Mouse (Mus musculus): ENCODE results near the gene Qrich1. TPM values are rescaled to one million over a fixed set of nuclear protein-coding genes. Genes with fewer than 3 reads are reported as not detected.
A peak's percentile ranks its signal among the peaks of the same experiment; 100 is the strongest.

Qrich1 gene
- polyA plus RNA-seq, 1 experiment from 2014 or later = 111 TPM

DNA sequence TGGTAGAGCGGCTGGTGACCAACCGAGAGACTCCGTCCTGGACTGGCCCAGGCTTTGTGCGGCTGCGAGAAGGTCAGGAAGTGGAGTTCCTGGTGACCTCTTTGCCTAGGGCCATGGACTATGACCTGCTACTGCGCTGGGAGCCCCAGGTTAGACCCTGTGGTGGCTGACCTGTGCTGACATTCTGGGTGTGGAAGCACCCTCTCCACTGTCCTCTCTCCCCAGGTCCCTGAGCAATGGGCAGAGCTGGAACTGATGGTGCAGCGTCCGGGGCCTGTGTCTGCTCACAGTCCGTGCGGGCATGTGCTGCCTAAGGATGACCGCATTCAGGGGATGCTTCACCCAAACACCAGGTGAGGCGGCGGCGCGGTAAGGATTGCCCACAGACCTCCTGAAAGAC, 32.6 kb upstream of the Qrich1 start:
- 0 out of 2 replicates have a peak, but pooled peaks cover 4% of the 10 kb centered on the region for H3K36me3 ChIP-seq
- H3K4me3 ChIP-seq (replicated peaks) = no peak overlapping the region
- no peaks in the 10 kb centered on the region for H3K9me3 ChIP-seq (replicated peaks)
- H3K4me2 ChIP-seq = no peak overlapping the region
- peaks cover 12% of the 10 kb centered on the region for H3K4me1 ChIP-seq
- no peak overlapping the region for H3K27ac ChIP-seq (replicated peaks)
- H3K27me3 ChIP-seq (replicated peaks) = no peaks in the 10 kb centered on the region
- 95% methylated on average over 15 of the region's 15 CpGs for WGBS
- no peak for ATAC-seq (ENCODE audit: low FRiP score)
- no peak overlapping the region for H3K9ac ChIP-seq (replicated peaks)

GRCm38 (mm10) chr9:108485301-108485875, 31.2 kb upstream of the Qrich1 start:
- Histone ChIP-seq H3K9me3 (replicated peaks) (no peaks in the 10 kb centered on the region), H3K36me3 (0 out of 2 replicates have a peak, but pooled peaks cover 4% of the 10 kb centered on the region), H3K27me3 (replicated peaks) (no peaks in the 10 kb centered on the region), H3K4me3 (replicated peaks) (no peak overlapping the region), H3K9ac (replicated peaks) (no peak overlapping the region), H3K4me1 (peaks cover 12% of the 10 kb centered on the region), H3K27ac (replicated peaks) (no peak overlapping the region), H3K4me2 (no peak overlapping the region)
- ATAC-seq (ENCODE audit: low FRiP score) = no peak
- 93% methylated on average over 19 of the region's 19 CpGs for WGBS

GRCm38 (mm10) chr9:108486973-108487530, 29.6 kb upstream of the Qrich1 start:
- H3K4me3 ChIP-seq (replicated peaks) = no peak overlapping the region
- no peak for ATAC-seq (ENCODE audit: low FRiP score)
- H3K9ac ChIP-seq (replicated peaks) = no peak overlapping the region
- no peak overlapping the region for H3K4me2 ChIP-seq
- H3K4me1 ChIP-seq = peaks cover 20% of the 10 kb centered on the region
- 95% methylated on average over 8 of the region's 8 CpGs for WGBS
- H3K27me3 ChIP-seq (replicated peaks) = no peaks in the 10 kb centered on the region
- no peaks in the 10 kb centered on the region for H3K9me3 ChIP-seq (replicated peaks)
- H3K36me3 ChIP-seq = 0 out of 2 replicates have a peak, but pooled peaks cover 4% of the 10 kb centered on the region
- no peak overlapping the region for H3K27ac ChIP-seq (replicated peaks)

GRCm38 (mm10) chr9:108488403-108488802, 28.2 kb upstream of the Qrich1 start:
- 93% methylated on average over 17 of the region's 17 CpGs for WGBS
- ATAC-seq (ENCODE audit: low FRiP score) = no peak
- no peaks in the 10 kb centered on the region for H3K9me3 ChIP-seq (replicated peaks)

DNA sequence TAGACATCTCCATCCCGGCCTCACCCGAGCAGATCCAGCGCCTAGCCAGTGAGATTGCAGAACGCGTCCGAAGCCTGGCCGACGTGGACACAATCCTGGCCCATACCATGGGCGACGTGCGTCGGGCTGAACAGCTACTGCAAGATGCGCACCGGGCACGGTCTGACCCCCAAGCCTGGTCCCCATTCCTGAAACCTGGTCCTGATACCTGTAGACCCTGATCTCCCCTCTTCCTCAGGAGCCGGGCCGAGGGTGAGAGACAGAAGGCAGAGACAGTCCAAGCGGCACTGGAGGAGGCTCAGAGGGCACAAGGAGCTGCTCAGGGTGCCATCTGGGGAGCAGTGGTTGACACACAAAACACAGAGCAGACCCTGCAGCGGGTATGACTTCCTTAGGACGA, 27.4 kb upstream of the Qrich1 start:
- WGBS = 98% methylated on average over 20 of the region's 20 CpGs
- Histone ChIP-seq H3K9me3 (replicated peaks) (no peaks in the 10 kb centered on the region), H3K4me3 (replicated peaks) (no peak overlapping the region), H3K4me1 (peaks cover 27% of the 10 kb centered on the region), H3K27me3 (replicated peaks) (no peaks in the 10 kb centered on the region), H3K36me3 (peaks cover 25% of the 10 kb centered on the region), H3K9ac (replicated peaks) (no peak overlapping the region), H3K4me2 (no peak overlapping the region), H3K27ac (replicated peaks) (peak overlapping the region; percentile 98; the same call in 1 of the 2 replicates)
- ATAC-seq (ENCODE audit: low FRiP score) = no peak

More at GRCm38 (mm10) chr9:108488403-108488802, 28.2 kb upstream of the Qrich1 start:
- Histone ChIP-seq H3K36me3 (peaks cover 17% of the 10 kb centered on the region), H3K27ac (replicated peaks) (no peak overlapping the region), H3K27me3 (replicated peaks) (no peaks in the 10 kb centered on the region), H3K4me2 (no peak overlapping the region), H3K4me3 (replicated peaks) (no peak overlapping the region), H3K4me1 (peaks cover 27% of the 10 kb centered on the region), H3K9ac (replicated peaks) (no peak overlapping the region)

- H3K4me2 ChIP-seq = peak overlapping the region; percentile 92
- WGBS = 65% methylated on average over 26 of the region's 26 CpGs
- H3K36me3 ChIP-seq = peaks cover 32% of the 10 kb centered on the region
- H3K9ac ChIP-seq (replicated peaks) = peak overlapping the region; percentile 85
- peak overlapping the region; percentile 88 for H3K4me3 ChIP-seq (replicated peaks)
- H3K27ac ChIP-seq (replicated peaks) = peak overlapping the region; percentile 98
- H3K27me3 ChIP-seq (replicated peaks) = no peaks in the 10 kb centered on the region
- ATAC-seq (ENCODE audit: low FRiP score) = peak; percentile 21; the same call in 1 of the 2 replicates
- no peaks in the 10 kb centered on the region for H3K9me3 ChIP-seq (replicated peaks)
- H3K4me1 ChIP-seq = peaks cover 27% of the 10 kb centered on the region
Observed at GRCm38 (mm10) chr9:108489702-108490558, 26.7 kb upstream of the Qrich1 start.

- WGBS = under 1% methylated on average over 69 of the region's 69 CpGs
- Histone ChIP-seq H3K27ac (replicated peaks) (peak within 1 kb of the TSS; percentile 98), H3K27me3 (replicated peaks) (no peaks in the 10 kb centered on the region), H3K4me3 (replicated peaks) (peak within 1 kb of the TSS; percentile 88), H3K4me2 (peak within 1 kb of the TSS; percentile 92), H3K9ac (replicated peaks) (peak within 1 kb of the TSS; percentile 85), H3K9me3 (replicated peaks) (no peaks in the 10 kb centered on the region), H3K36me3 (peaks cover 40% of the 10 kb centered on the region), H3K4me1 (peaks cover 27% of the 10 kb centered on the region)
- peak; percentile 96 for ATAC-seq (ENCODE audit: low FRiP score)
Observed at GRCm38 (mm10) chr9:108490559-108491285, 25.9 kb upstream of the Qrich1 start, which contains the start of gene Usp19. Gene Usp19 (plus strand): TSS chr9:108490602.

DNA sequence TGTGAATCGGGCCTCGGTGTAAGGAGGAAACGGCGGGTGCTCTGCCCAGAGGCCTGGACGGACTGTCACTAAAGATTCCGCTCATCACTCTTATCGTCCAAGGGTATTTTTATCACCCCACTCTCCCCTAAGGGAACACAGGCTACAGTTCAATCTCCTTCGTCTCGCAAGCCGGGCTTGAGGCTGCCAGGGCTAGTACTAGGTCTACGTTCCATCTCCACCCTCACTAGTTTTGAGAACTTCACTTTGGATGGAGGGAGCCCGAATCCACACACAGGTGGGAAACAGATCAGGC, 25.4 kb upstream of the Qrich1 start:
- H3K9me3 ChIP-seq (replicated peaks) = no peaks in the 10 kb centered on the region
- H3K36me3 ChIP-seq = peaks cover 45% of the 10 kb centered on the region
- peak overlapping the region; percentile 88 for H3K4me3 ChIP-seq (replicated peaks)
- H3K4me2 ChIP-seq = peak overlapping the region; percentile 92
- ATAC-seq (ENCODE audit: low FRiP score) = no peak
- H3K4me1 ChIP-seq = peaks cover 27% of the 10 kb centered on the region
- peak overlapping the region; percentile 85 for H3K9ac ChIP-seq (replicated peaks)
- H3K27ac ChIP-seq (replicated peaks) = peak overlapping the region; percentile 98
- 9% methylated on average over 12 of the region's 12 CpGs for WGBS
- H3K27me3 ChIP-seq (replicated peaks) = no peaks in the 10 kb centered on the region

DNA sequence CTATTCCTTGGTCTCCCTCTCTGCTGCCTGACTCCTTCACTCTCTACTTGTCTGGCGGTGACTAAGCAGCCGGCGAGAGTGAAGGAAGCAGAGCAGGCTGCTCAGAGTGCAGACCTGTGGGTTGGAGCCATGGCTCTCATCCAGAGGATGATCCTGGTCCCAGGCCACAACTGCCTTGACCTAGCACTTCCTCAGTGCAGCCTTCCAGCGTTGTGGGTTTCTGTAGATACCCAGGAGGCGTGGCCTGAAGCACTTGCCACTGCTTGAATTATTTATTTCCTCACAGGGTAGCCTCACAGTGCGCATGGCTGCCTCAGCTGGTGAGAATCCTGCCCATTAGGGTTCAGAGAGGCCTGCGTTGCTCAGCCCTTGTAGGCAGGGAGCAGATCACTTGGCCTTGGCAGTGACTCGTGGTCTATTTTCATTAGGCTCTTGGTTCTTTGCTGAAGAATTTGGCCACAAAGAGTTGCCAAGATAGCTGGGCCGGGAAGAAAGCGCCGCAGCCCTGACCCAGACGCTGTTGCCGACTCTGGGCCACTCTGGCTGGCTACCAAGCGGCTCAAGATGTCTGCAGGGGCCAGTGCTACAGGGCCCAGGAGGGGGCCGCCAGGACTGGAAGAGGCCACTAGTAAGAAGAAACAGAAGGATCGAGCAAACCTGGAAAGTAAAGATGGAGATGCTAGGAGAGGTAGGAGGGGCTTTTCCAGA, 24.4 kb upstream of the Qrich1 start:
- peak overlapping the region; percentile 88 for H3K4me3 ChIP-seq (replicated peaks)
- H3K4me1 ChIP-seq = peaks cover 27% of the 10 kb centered on the region
- no peaks in the 10 kb centered on the region for H3K27me3 ChIP-seq (replicated peaks)
- 85% methylated on average over 16 of the region's 16 CpGs for WGBS
- H3K9ac ChIP-seq (replicated peaks) = peak overlapping the region; percentile 85; the same call in 1 of the 2 replicates
- peak overlapping the region; percentile 92 for H3K4me2 ChIP-seq
- no peak for ATAC-seq (ENCODE audit: low FRiP score)
- no peaks in the 10 kb centered on the region for H3K9me3 ChIP-seq (replicated peaks)
- peaks cover 54% of the 10 kb centered on the region for H3K36me3 ChIP-seq
- H3K27ac ChIP-seq (replicated peaks) = no peak overlapping the region

DNA sequence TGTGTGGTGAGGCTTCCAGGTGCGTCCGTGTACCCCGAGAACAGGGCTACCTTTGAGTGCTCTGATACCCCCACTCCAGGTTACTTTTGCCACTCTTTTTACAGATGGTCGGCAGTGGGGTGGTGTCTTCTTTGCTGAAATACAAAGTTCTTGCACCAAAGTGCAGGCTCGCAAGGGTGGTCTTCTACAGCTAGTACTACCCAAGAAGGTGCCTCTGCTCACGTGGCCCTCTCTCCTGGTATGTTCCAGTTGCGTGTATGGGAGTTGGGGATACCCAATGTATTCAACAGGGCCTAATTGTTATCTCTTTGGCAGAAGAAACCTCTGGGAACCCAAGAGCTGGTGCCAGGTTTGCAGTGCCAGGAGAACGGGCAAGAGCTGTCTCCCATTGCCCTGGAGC, 23.4 kb upstream of the Qrich1 start:
- Histone ChIP-seq H3K4me3 (replicated peaks) (no peak overlapping the region), H3K9ac (replicated peaks) (no peak overlapping the region), H3K9me3 (replicated peaks) (no peaks in the 10 kb centered on the region), H3K27ac (replicated peaks) (no peak overlapping the region), H3K4me1 (peaks cover 27% of the 10 kb centered on the region), H3K27me3 (replicated peaks) (no peaks in the 10 kb centered on the region), H3K36me3 (peaks cover 63% of the 10 kb centered on the region), H3K4me2 (no peak overlapping the region)
- 97% methylated on average over 8 of the region's 8 CpGs for WGBS
- no peak for ATAC-seq (ENCODE audit: low FRiP score)

Measured in neural tube, embryonic 15.5 days (tissue).